ENCODE assay signal across 8 mouse cellular contexts in the genomic region with DNA sequence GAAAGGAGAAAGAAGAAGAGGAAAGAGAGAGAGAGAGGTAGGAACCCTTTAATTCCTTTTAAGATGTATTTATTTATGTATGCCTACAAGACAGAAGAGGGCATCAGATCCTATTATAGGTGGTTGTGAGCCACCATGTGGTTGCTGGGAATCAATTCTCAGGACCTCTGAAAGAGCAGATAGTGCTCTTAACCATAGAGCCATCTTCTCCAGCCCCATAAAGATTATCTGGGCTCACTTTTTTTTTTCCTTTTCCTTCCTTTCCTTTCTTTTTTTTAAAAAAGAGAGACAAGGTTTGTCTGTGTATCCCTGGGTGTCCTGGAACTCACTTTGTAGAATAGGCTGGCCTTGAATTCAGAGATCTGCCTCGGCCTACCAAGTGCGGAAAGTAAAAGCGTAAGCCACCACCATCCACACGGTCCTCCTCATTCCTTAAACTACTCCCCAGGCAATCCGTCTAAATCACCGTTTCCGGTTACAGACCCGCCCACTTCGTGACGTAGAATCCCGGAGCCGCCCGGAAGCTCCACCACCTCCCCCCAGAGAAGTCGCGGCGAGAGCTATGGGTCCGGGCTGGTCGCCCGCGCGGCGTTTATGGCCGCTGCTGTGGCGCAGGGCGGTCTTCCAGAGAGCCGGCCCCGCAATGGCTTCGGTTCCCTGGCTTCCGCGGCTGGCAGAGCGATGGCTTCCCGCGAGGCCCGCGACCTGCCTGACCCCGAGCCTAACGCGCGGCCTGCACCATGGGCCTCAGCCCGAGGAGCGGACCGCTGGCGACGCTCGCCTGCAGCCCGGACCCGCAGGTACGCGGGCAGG. TPM values are rescaled to one million over a fixed set of nuclear protein-coding genes. Genes with fewer than 3 reads are reported as not detected.
A peak's percentile ranks its signal among the peaks of the same experiment; 100 is the strongest.
DNase-seq lines count a peak whose midpoint lies in the region; ATAC-seq lines count a peak whose summit lies in the region.

A gene (plus strand): TSS at position 492 of the 813 bp plus-strand sequence.

- intact Hi-C loops in gastrocnemius, postnatal 14 days (cut with DNase I; ENCODE audit: low total_unique reads), result no loop called here
- intact Hi-C loops in left cerebral cortex, postnatal 10 days (cut with DNase I), result loop anchor here (5.0 kb wide), 1 partner anchor 134 kb away; no protein-coding TSS in a partner anchor

- DNase-seq in adrenal gland, adult (ENCODE audit: inconsistent age in 2 of 2, low spot score in 1 of 2), result peak; percentile 95 to 99
- peak; percentile 97 for DNase-seq in embryo, embryonic 10.5 days (ENCODE audit: low spot score)
- DNase-seq in gastrocnemius, postnatal 14 days, result peak; percentile 95
- peak; percentile 93 to 96 for DNase-seq in left cerebral cortex, postnatal 10 days (ENCODE audit: extremely low spot score in 1 of 2, low spot score in 2 of 2)
- peak; percentile 95 for DNase-seq in right cerebral cortex, postnatal 25 days
- peak; percentile 89 to 95 for DNase-seq in urinary bladder, postnatal 4 days (ENCODE audit: low spot score in 2 of 2)

- peak; percentile 97 for ATAC-seq in inflammation-experienced regulatory T-cells, adult 6 months
- peak; percentile 98 for ATAC-seq in megakaryocyte-erythroid progenitor cell, adult 5-6 weeks (replicated peaks; ENCODE audit: low FRiP score, low TSS enrichment, poor library complexity, severe bottlenecking)

RNA-seq across cellular contexts. Expression of the gene that starts here (rescaled TPM):
- 10 to 100 TPM; 39.1 to 40.3 TPM for total RNA-seq in gastrocnemius, postnatal 14 days (2021)
- polyA plus RNA-seq in inflammation-experienced regulatory T-cells, adult 6 months (2017; shearing (Covaris generic)), result 10 to 100 TPM; 30.8 to 48.9 (median 42.6) TPM
- 10 to 100 TPM; 28.7 to 33.6 TPM for total RNA-seq in left cerebral cortex, postnatal 10 days (2021)
- 20.5 and 32.3 TPM in 2 replicates for total RNA-seq in megakaryocyte-erythroid progenitor cell, adult 5-6 weeks (2014; fragmentation: Nextera tagmentation)
- 7.7 and 37.2 TPM in 2 replicates for total RNA-seq in megakaryocyte-erythroid progenitor cell, adult 5-6 weeks (2017)

Comparison
In these comparisons a context has a peak if more than half of its experiments do, and no peak if none do; other contexts are left out.
1. Peak in every context shown above with its lines: DNase-seq and ATAC-seq.